Mouse (Mus musculus): Measurements from ENCODE around the gene Phc2. TPM values are rescaled to one million over a fixed set of nuclear protein-coding genes. Genes with fewer than 3 reads are reported as not detected.

Phc2 gene
- polyA plus RNA-seq, 1 experiment = 64.6 TPM

DNA sequence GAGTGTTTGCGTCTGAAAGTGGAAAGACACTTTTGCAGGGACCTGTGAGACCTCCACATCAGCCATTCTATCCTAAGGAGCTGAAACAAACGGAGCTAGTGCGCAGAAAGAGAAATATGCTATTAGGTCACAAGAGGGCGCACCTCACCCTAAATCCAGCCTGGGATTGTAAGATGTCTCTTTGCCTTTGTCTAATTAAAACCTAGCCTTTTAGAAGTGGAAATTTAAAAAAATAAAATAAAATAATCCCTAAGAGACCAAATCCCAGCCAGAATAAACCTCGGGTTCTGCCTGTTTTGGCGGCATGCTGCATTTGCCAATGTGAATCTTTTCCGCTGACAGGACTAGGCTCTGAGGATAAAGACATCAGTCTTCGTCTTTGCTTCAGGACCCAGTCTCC is 41.2 kb upstream of the Phc2 start:
- Histone ChIP-seq H3K27me3 (replicated peaks; ENCODE audit: control insufficient read depth, insufficient read depth, low read length) (no peaks in the 10 kb centered on the region), H3K4me1 (ENCODE audit: control insufficient read depth, insufficient read depth, low read length) (peaks cover 15% of the 10 kb centered on the region), H3K27ac (ENCODE audit: insufficient read depth, low read depth, low read length) (no peak overlapping the region), H3K36me3 (ENCODE audit: control insufficient read depth, insufficient read depth, low read length) (no peaks in the 10 kb centered on the region), H3K4me3 (ENCODE audit: insufficient read depth, low read depth, low read length) (no peak overlapping the region)
- peak; percentile 65 for DNase-seq
- TF ChIP-seq POLR2A (IDR thresholded peaks at IDR 0.05; ENCODE audit: low read depth, low read length) (no peak), CTCF (conservative IDR thresholded peaks at IDR 0.05; ENCODE audit: insufficient read depth, insufficient read length, low read depth, low read length) (peak; percentile 68)
- 22% methylated on average over 8 of the region's 8 CpGs for WGBS

DNA sequence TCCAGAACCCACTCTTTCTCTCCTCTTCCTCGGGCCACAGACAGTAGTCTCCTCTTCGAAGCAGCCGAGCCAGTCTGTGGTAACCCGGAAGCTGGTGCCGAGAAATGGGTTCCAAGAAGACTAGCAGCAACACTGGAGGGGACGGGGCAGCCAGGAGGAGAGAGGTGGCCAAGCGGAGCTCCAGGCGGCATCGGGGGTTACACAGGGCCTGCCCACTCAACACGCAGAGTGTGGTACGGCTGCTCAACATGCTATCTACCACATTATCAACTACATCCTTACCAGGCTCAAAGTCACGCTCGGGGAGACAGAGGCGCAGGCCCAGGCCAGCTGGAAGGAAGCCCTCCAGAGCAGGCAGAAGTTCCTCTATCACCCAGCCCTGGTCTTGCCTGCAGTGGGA is 38.7 kb upstream of the Phc2 start:
- H3K27me3 ChIP-seq (replicated peaks; ENCODE audit: control insufficient read depth, insufficient read depth, low read length) = no peaks in the 10 kb centered on the region
- peaks cover 21% of the 10 kb centered on the region for H3K4me1 ChIP-seq (ENCODE audit: control insufficient read depth, insufficient read depth, low read length)
- TF ChIP-seq CTCF (conservative IDR thresholded peaks at IDR 0.05; ENCODE audit: insufficient read depth, insufficient read length, low read depth, low read length) (no peak), POLR2A (IDR thresholded peaks at IDR 0.05; ENCODE audit: low read depth, low read length) (no peak)
- H3K4me3 ChIP-seq (ENCODE audit: insufficient read depth, low read depth, low read length) = peak overlapping the region; percentile 48
- peak; percentile 12 for DNase-seq
- WGBS = 64% methylated on average over 14 of the region's 14 CpGs
- no peaks in the 10 kb centered on the region for H3K36me3 ChIP-seq (ENCODE audit: control insufficient read depth, insufficient read depth, low read length)
- H3K27ac ChIP-seq (ENCODE audit: insufficient read depth, low read depth, low read length) = no peak overlapping the region

GRCm38 (mm10) chr4:128617363-128618120 is 37.0 kb upstream of the Phc2 start:
- DNase-seq = peak; percentile 63
- Histone ChIP-seq H3K4me3 (ENCODE audit: insufficient read depth, low read depth, low read length) (peak overlapping the region; percentile 48), H3K4me1 (ENCODE audit: control insufficient read depth, insufficient read depth, low read length) (peaks cover 21% of the 10 kb centered on the region), H3K27me3 (replicated peaks; ENCODE audit: control insufficient read depth, insufficient read depth, low read length) (no peaks in the 10 kb centered on the region), H3K36me3 (ENCODE audit: control insufficient read depth, insufficient read depth, low read length) (no peaks in the 10 kb centered on the region), H3K27ac (ENCODE audit: insufficient read depth, low read depth, low read length) (peak overlapping the region; percentile 24)
- 34% methylated on average over 17 of the region's 17 CpGs for WGBS
- TF ChIP-seq CTCF (conservative IDR thresholded peaks at IDR 0.05; ENCODE audit: insufficient read depth, insufficient read length, low read depth, low read length) (no peak), POLR2A (IDR thresholded peaks at IDR 0.05; ENCODE audit: low read depth, low read length) (no peak)

- peak within 1 kb of the TSS; percentile 90 for H3K27ac ChIP-seq (ENCODE audit: insufficient read depth, low read depth, low read length)
- peaks cover 21% of the 10 kb centered on the region for H3K4me1 ChIP-seq (ENCODE audit: control insufficient read depth, insufficient read depth, low read length)
- no peaks in the 10 kb centered on the region for H3K27me3 ChIP-seq (replicated peaks; ENCODE audit: control insufficient read depth, insufficient read depth, low read length)
- DNase-seq = peak; percentile 84
- H3K4me3 ChIP-seq (ENCODE audit: insufficient read depth, low read depth, low read length) = peak within 1 kb of the TSS; percentile 48
- WGBS = 32% methylated on average over 15 of the region's 15 CpGs
- TF ChIP-seq POLR2A (IDR thresholded peaks at IDR 0.05; ENCODE audit: low read depth, low read length) = no peak
- no peak for TF ChIP-seq CTCF (conservative IDR thresholded peaks at IDR 0.05; ENCODE audit: insufficient read depth, insufficient read length, low read depth, low read length)
- no peaks in the 10 kb centered on the region for H3K36me3 ChIP-seq (ENCODE audit: control insufficient read depth, insufficient read depth, low read length)
Observed at GRCm38 (mm10) chr4:128618246-128618911, 36.1 kb upstream of the Phc2 start, which contains the start of gene Tlr12. TSS of gene Tlr12 (minus strand) at chr4:128618619.

DNA sequence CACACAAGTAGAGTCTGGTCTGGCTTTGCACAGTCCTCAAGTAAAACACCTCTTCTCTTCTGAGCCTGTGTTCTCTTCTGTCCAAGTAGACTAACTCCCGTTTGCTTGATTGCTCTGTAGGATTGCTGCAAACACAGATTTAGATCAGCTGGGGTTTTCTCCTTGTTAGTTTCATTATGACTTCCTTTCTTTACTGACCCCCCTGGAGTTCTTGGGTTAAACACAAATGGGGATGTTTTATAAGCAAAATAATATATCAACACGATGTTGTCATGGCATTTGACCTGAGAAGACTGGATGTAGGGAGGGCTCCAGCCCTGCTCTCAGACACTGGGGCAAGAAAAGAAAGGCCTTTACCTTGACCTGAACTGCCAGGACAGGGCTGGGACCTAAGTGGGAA is 35.5 kb upstream of the Phc2 start:
- 21% methylated on average over 2 of the region's 2 CpGs for WGBS
- Histone ChIP-seq H3K27me3 (replicated peaks; ENCODE audit: control insufficient read depth, insufficient read depth, low read length) (no peaks in the 10 kb centered on the region), H3K4me1 (ENCODE audit: control insufficient read depth, insufficient read depth, low read length) (peaks cover 21% of the 10 kb centered on the region), H3K36me3 (ENCODE audit: control insufficient read depth, insufficient read depth, low read length) (no peaks in the 10 kb centered on the region), H3K27ac (ENCODE audit: insufficient read depth, low read depth, low read length) (peak overlapping the region; percentile 90), H3K4me3 (ENCODE audit: insufficient read depth, low read depth, low read length) (no peak overlapping the region)
- no peak for TF ChIP-seq CTCF (conservative IDR thresholded peaks at IDR 0.05; ENCODE audit: insufficient read depth, insufficient read length, low read depth, low read length)
- TF ChIP-seq POLR2A (IDR thresholded peaks at IDR 0.05; ENCODE audit: low read depth, low read length) = no peak
- DNase-seq = peak; percentile 7

GRCm38 (mm10) chr4:128620572-128620971 is 33.9 kb upstream of the Phc2 start:
- peaks cover 20% of the 10 kb centered on the region for H3K4me1 ChIP-seq (ENCODE audit: control insufficient read depth, insufficient read depth, low read length)
- no peak overlapping the region for H3K4me3 ChIP-seq (ENCODE audit: insufficient read depth, low read depth, low read length)
- TF ChIP-seq CTCF (conservative IDR thresholded peaks at IDR 0.05; ENCODE audit: insufficient read depth, insufficient read length, low read depth, low read length) = no peak
- no peak for TF ChIP-seq POLR2A (IDR thresholded peaks at IDR 0.05; ENCODE audit: low read depth, low read length)
- H3K27ac ChIP-seq (ENCODE audit: insufficient read depth, low read depth, low read length) = no peak overlapping the region
- WGBS = 91% methylated on average over 6 of the region's 6 CpGs
- no peaks in the 10 kb centered on the region for H3K36me3 ChIP-seq (ENCODE audit: control insufficient read depth, insufficient read depth, low read length)
- no peaks in the 10 kb centered on the region for H3K27me3 ChIP-seq (replicated peaks; ENCODE audit: control insufficient read depth, insufficient read depth, low read length)
- DNase-seq = no peak

- no peaks in the 10 kb centered on the region for H3K36me3 ChIP-seq (ENCODE audit: control insufficient read depth, insufficient read depth, low read length)
- peaks cover 15% of the 10 kb centered on the region for H3K4me1 ChIP-seq (ENCODE audit: control insufficient read depth, insufficient read depth, low read length)
- DNase-seq = no peak
- TF ChIP-seq POLR2A (IDR thresholded peaks at IDR 0.05; ENCODE audit: low read depth, low read length) = no peak
- no peak for TF ChIP-seq CTCF (conservative IDR thresholded peaks at IDR 0.05; ENCODE audit: insufficient read depth, insufficient read length, low read depth, low read length)
- H3K4me3 ChIP-seq (ENCODE audit: insufficient read depth, low read depth, low read length) = no peak overlapping the region
- 95% methylated on average over 8 of the region's 8 CpGs for WGBS
- no peak overlapping the region for H3K27ac ChIP-seq (ENCODE audit: insufficient read depth, low read depth, low read length)
- no peaks in the 10 kb centered on the region for H3K27me3 ChIP-seq (replicated peaks; ENCODE audit: control insufficient read depth, insufficient read depth, low read length)
Observed at GRCm38 (mm10) chr4:128621109-128621508, 33.4 kb upstream of the Phc2 start.

Data from kidney, adult 2 months (tissue).